Mouse (Mus musculus) left cerebral cortex, adult 9 months (tissue): ENCODE measurements at regions not wholly inside any gene's neighbourhood (a gene's known extent, or its start where the extent isn't known, plus 50 kb on each side); places are given as distances from the start of the nearest gene placed in this dataset.

Experiments
- DNase-seq, 2 experiments: peaks; one replicate each; pipeline ENCODE4 v3.0.0; 2022; ENCODE audit warnings: low spot score in 2 of 2

- no peak for DNase-seq
Observed at GRCm38 (mm10) chr19:45288722-45289121, 53.1 kb upstream of the Lbx1 start.

- DNase-seq: no peak
Observed at GRCm38 (mm10) chr19:45297812-45298211, 62.2 kb upstream of the Lbx1 start.

GRCm38 (mm10) chr19:45299341-45299740 lies 63.7 kb upstream of the Lbx1 start:
- DNase-seq: no peak

GRCm38 (mm10) chr19:45299768-45300167 lies 63.8 kb upstream of the Btrc start:
- DNase-seq: no peak

GRCm38 (mm10) chr19:45300691-45301431 lies 62.7 kb upstream of the Btrc start:
- no peak for DNase-seq

GRCm38 (mm10) chr19:45301432-45301732 lies 62.2 kb upstream of the Btrc start:
- DNase-seq: no peak

- DNase-seq: peak; percentile 68 to 79
Observed at GRCm38 (mm10) chr19:45301733-45302547, 61.6 kb upstream of the Btrc start.

GRCm38 (mm10) chr19:45302548-45303241 lies 60.8 kb upstream of the Btrc start:
- no peak for DNase-seq

GRCm38 (mm10) chr19:45304538-45304937 lies 59.0 kb upstream of the Btrc start:
- peak in 1 of 2 experiments; percentile 78 for DNase-seq

GRCm38 (mm10) chr19:45307299-45308275 lies 55.9 kb upstream of the Btrc start:
- DNase-seq: no peak

GRCm38 (mm10) chr19:45308676-45309275 lies 54.8 kb upstream of the Btrc start:
- no peak for DNase-seq

GRCm38 (mm10) chr19:45310291-45310881 lies 53.1 kb upstream of the Btrc start:
- DNase-seq: no peak

- peak in 1 of 2 experiments; percentile 63 for DNase-seq
Observed at GRCm38 (mm10) chr19:45310944-45311603, 52.5 kb upstream of the Btrc start.

- DNase-seq: no peak
Observed at GRCm38 (mm10) chr19:45311831-45312537, 51.5 kb upstream of the Btrc start.

GRCm38 (mm10) chr19:45312713-45313365 lies 50.7 kb upstream of the Btrc start:
- no peak for DNase-seq
